Mouse (Mus musculus) E14TG2a.4 (cell line): ENCODE measurements around the gene 0610037L13Rik.

Experiments
- CTCF ChIP-seq: conservative IDR thresholded peaks from 2 replicates; pipeline ENCODE4 v1.5.1; 2014; ENCODE audit warnings: low read length
- POU5F1 ChIP-seq: IDR thresholded peaks from 2 replicates; pipeline ENCODE4 v1.6.1; 2014; ENCODE audit warnings: low read length, borderline replicate concordance

GRCm38 (mm10) chr4:107937338-107937737 is 47.7 kb downstream of the 0610037L13Rik start:
- peak; percentile 39 for TF ChIP-seq CTCF
- TF ChIP-seq POU5F1 = no peak
